Mouse (Mus musculus): ENCODE results near the gene Arid1b.

DNA sequence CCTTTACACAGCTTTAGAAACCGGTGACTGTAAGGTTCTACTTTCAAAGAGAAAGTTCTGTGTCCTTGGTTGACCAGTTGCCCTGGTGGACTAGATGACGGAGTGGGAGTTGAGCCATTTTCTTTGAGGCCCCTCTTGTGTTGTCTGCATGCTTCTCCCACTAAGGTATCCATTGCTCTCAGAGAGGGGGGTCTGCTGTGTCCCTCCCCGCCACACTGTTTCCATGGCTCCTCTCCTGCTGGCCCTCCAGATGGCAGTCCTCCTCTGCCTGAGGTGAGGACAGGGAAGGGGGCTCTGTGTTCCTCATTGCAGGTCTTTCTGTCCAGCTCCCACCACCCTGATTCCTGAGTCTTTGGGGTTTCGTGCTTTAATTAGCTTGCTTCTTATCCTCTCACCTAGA is 62.5 kb downstream of the Arid1b start:
- TF ChIP-seq CTCF (IDR thresholded peaks at IDR 0.05; ENCODE audit: borderline replicate concordance, extremely low read depth, insufficient read depth, insufficient read length) (no peak), POLR2A (IDR thresholded peaks at IDR 0.05; ENCODE audit: borderline replicate concordance, extremely low read depth, insufficient read depth, insufficient read length, poor library complexity, severe bottlenecking) (no peak)
